Mouse (Mus musculus): ENCODE measurements around the gene Tra2a.

DNA sequence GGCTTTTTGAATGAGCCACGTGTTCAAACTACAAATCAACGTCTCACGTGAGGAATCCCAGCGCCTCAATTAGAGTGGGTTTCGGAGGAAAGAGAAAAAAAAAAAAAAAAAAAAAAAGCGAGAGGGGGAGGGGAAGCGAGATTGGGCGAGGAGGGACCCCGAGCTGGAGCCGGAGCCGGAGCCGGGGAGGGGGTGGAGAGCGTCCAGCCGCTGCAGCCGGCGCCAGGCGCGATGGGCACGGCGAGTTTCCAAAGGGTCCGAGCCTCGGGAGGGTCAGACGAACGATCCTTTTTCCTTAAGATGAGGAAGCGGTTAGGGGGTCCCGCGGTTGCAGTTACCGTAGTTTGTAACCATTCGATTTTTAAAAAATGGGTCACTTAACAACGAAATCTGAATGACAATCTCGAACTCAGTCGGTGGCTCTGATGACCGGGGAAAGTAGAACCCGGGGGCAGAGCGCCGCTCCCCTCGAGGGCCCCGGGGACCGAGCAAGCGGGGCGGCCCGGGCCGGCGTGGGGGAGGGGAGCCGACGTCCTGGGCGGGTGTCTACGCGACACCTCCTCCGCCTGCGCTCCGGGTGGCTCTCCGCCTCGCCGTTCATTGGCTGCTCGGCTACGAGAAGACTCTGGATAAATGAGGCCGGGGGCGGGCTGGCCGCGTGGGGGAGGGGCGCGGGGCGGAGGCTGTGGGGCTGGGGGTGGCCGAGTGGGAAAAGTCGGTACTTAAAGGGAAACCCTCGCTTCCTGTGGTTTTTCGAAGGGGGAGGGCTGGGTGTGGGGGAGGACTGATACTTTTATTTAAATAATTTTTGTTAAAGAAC is 48.7 kb downstream of the Tra2a start, which contains the start of gene Igf2bp3:
- TF ChIP-seq CTCF (IDR thresholded peaks at IDR 0.05; ENCODE audit: extremely low read depth, insufficient read length, insufficient replicate concordance, low read depth, low read length) = no peak
- TF ChIP-seq POLR2A (IDR thresholded peaks at IDR 0.05; ENCODE audit: low read depth, low read length) = no peak
